ENCODE assay signal across 8 mouse cellular contexts in genomic region chr11:64978720-64979488, GRCm38 (mm10). TPM values are rescaled to one million over a fixed set of nuclear protein-coding genes. Genes with fewer than 3 reads are reported as not detected.
A peak's percentile ranks its signal among the peaks of the same experiment; 100 is the strongest.
DNase-seq lines count a peak whose midpoint lies in the region; ATAC-seq and TF ChIP-seq lines count a peak whose summit lies in the region.

Gene Elac2, plus strand, starts transcription at chr11:64979038.

- peaks cover 18% of the 10 kb centered on the region for H3K79me2 ChIP-seq in CH12.LX (replicated peaks; ENCODE audit: control insufficient read depth, extremely low read depth, insufficient read depth, poor library complexity, severe bottlenecking)

- ATAC-seq in forebrain, embryonic 11.5 days (replicated peaks; ENCODE audit: low FRiP score): peak; percentile 100
- ATAC-seq in heart, embryonic 16.5 days (replicated peaks; ENCODE audit: extremely low read depth, insufficient read depth, low FRiP score): peak; percentile 100
- ATAC-seq in liver, embryonic 15.5 days (ENCODE audit: insufficient read depth): peak; percentile 98
- peak; percentile 98 for ATAC-seq in neural tube, embryonic 12.5 days (ENCODE audit: low FRiP score, low read depth)

- DNase-seq in CH12.LX (ENCODE audit: extremely low read depth): peak; percentile 99
- DNase-seq in c-Kit-positive CD71-positive TER-119-negative erythroid progenitor cells, embryonic 14.5 days (ENCODE audit: low read depth): peak; percentile 97
- peak; percentile 97 for DNase-seq in forebrain, embryonic 11.5 days (ENCODE audit: low spot score)
- peak; percentile 97 to 98 for DNase-seq in kidney, postnatal 36 days
- peak; percentile 97 for DNase-seq in telencephalon, adult 2 months (ENCODE audit: low read depth, low spot score)

- peak within 1 kb of the TSS; percentile 97 for H3K9ac ChIP-seq in CH12.LX (ENCODE audit: insufficient read depth, low read depth)
- H3K9ac ChIP-seq in forebrain, embryonic 11.5 days (ENCODE audit: low read length): peak within 1 kb of the TSS; percentile 82
- peak within 1 kb of the TSS; percentile 85 for H3K9ac ChIP-seq in heart, embryonic 16.5 days (ENCODE audit: low read length)
- H3K9ac ChIP-seq in liver, embryonic 15.5 days: peak within 1 kb of the TSS; percentile 79
- H3K9ac ChIP-seq in neural tube, embryonic 12.5 days: peak within 1 kb of the TSS; percentile 78

- H3K27me3 ChIP-seq in CH12.LX (replicated peaks): peaks cover 8% of the 10 kb centered on the region
- no peaks in the 10 kb centered on the region for H3K27me3 ChIP-seq in forebrain, embryonic 11.5 days (ENCODE audit: control insufficient read depth, insufficient read depth, low read length)
- H3K27me3 ChIP-seq in heart, embryonic 16.5 days (ENCODE audit: control insufficient read depth, insufficient read depth, low read length): no peaks in the 10 kb centered on the region
- H3K27me3 ChIP-seq in liver, embryonic 15.5 days: peaks cover 25% of the 10 kb centered on the region
- H3K27me3 ChIP-seq in neural tube, embryonic 12.5 days (replicated peaks): no peaks in the 10 kb centered on the region

- H3K4me3 ChIP-seq in CH12.LX (replicated peaks in 1 of 3; ENCODE audit: low read depth in 2 of 3, low read length in 2 of 3, poor library complexity in 1 of 3): peak within 1 kb of the TSS; percentile 87 to 99 (median 90)
- H3K4me3 ChIP-seq in forebrain, embryonic 11.5 days (ENCODE audit: low read depth, low read length): peak within 1 kb of the TSS; percentile 87
- H3K4me3 ChIP-seq in heart, embryonic 16.5 days (ENCODE audit: low read length): peak within 1 kb of the TSS; percentile 87
- H3K4me3 ChIP-seq in liver, embryonic 15.5 days (replicated peaks): peak within 1 kb of the TSS; percentile 92
- peak within 1 kb of the TSS; percentile 90 for H3K4me3 ChIP-seq in neural tube, embryonic 12.5 days

- no peak for TF ChIP-seq RAD21 in CH12.LX (IDR thresholded peaks at IDR 0.05; ENCODE audit: low read depth, low read length)

- H3K4me2 ChIP-seq in CH12.LX (ENCODE audit: insufficient read depth, low read depth, poor library complexity, severe bottlenecking): peak within 1 kb of the TSS; percentile 99
- peak within 1 kb of the TSS; percentile 84 for H3K4me2 ChIP-seq in forebrain, embryonic 11.5 days (ENCODE audit: low read depth, low read length, severe bottlenecking)
- peak within 1 kb of the TSS; percentile 94 for H3K4me2 ChIP-seq in heart, embryonic 16.5 days (ENCODE audit: low read depth, low read length)
- peak within 1 kb of the TSS; percentile 83 for H3K4me2 ChIP-seq in liver, embryonic 15.5 days
- H3K4me2 ChIP-seq in neural tube, embryonic 12.5 days (replicated peaks): peak within 1 kb of the TSS; percentile 88

- peaks cover 11 to 26% of the 10 kb centered on the region in 2 experiments for H3K4me1 ChIP-seq in CH12.LX (ENCODE audit: control insufficient read depth in 1 of 2, insufficient read depth in 2 of 2)
- H3K4me1 ChIP-seq in forebrain, embryonic 11.5 days (replicated peaks; ENCODE audit: control insufficient read depth, insufficient read depth, low read length): no peaks in the 10 kb centered on the region; the same call in 1 of the 2 replicates
- H3K4me1 ChIP-seq in heart, embryonic 16.5 days (ENCODE audit: control insufficient read depth, insufficient read depth, low read length): peaks cover 8% of the 10 kb centered on the region
- H3K4me1 ChIP-seq in liver, embryonic 15.5 days (replicated peaks): peaks cover 19% of the 10 kb centered on the region
- peaks cover 18% of the 10 kb centered on the region for H3K4me1 ChIP-seq in neural tube, embryonic 12.5 days

- in situ Hi-C loops in CH12.LX (cut with MboI; ENCODE audit: low pct_ligation_motif_present, low pct_unique_long_range_greater_than_20kb, low sequenced_read_pairs): no loop called here

- H3K27ac ChIP-seq in CH12.LX (ENCODE audit: insufficient read depth, low read depth): no peak within 1 kb of the TSS
- H3K27ac ChIP-seq in forebrain, embryonic 11.5 days (ENCODE audit: low read depth, low read length): no peak within 1 kb of the TSS
- H3K27ac ChIP-seq in heart, embryonic 16.5 days (ENCODE audit: low read length): peak within 1 kb of the TSS; percentile 56; the same call in 1 of the 2 replicates
- H3K27ac ChIP-seq in liver, embryonic 15.5 days (replicated peaks): peak within 1 kb of the TSS; percentile 64
- no peak within 1 kb of the TSS for H3K27ac ChIP-seq in neural tube, embryonic 12.5 days

- under 1% methylated on average over 65 of the region's 65 CpGs for WGBS in forebrain, embryonic 11.5 days
- WGBS in heart, embryonic 16.5 days: under 1% methylated on average over 65 of the region's 65 CpGs
- under 1% methylated on average over 65 of the region's 65 CpGs for WGBS in liver, embryonic 15.5 days (ENCODE audit: insufficient replicate concordance)
- under 1% methylated on average over 65 of the region's 65 CpGs for WGBS in neural tube, embryonic 12.5 days

- no peaks in the 10 kb centered on the region for H3K9me3 ChIP-seq in CH12.LX (replicated peaks; ENCODE audit: low read length)
- H3K9me3 ChIP-seq in forebrain, embryonic 11.5 days (ENCODE audit: control insufficient read depth, low read length): no peaks in the 10 kb centered on the region
- H3K9me3 ChIP-seq in heart, embryonic 16.5 days (replicated peaks; ENCODE audit: control insufficient read depth, low read length): no peaks in the 10 kb centered on the region
- H3K9me3 ChIP-seq in liver, embryonic 15.5 days (replicated peaks): no peaks in the 10 kb centered on the region
- no peaks in the 10 kb centered on the region for H3K9me3 ChIP-seq in neural tube, embryonic 12.5 days

- H3K36me3 ChIP-seq in CH12.LX (replicated peaks in 1 of 2; ENCODE audit: control insufficient read depth in 1 of 2, insufficient read depth in 1 of 2, low read length in 1 of 2): peaks cover 21 to 37% of the 10 kb centered on the region in 2 experiments
- H3K36me3 ChIP-seq in forebrain, embryonic 11.5 days (ENCODE audit: control insufficient read depth, insufficient read depth, low read length): no peaks in the 10 kb centered on the region; the same call in 1 of the 2 replicates
- peaks cover 9% of the 10 kb centered on the region; the same call in 1 of the 2 replicates for H3K36me3 ChIP-seq in heart, embryonic 16.5 days (ENCODE audit: control insufficient read depth, insufficient read depth)
- peaks cover 20% of the 10 kb centered on the region for H3K36me3 ChIP-seq in liver, embryonic 15.5 days (replicated peaks)
- peaks cover 26% of the 10 kb centered on the region for H3K36me3 ChIP-seq in neural tube, embryonic 12.5 days

- dilution Hi-C loops in CH12.LX (cut with MboI; ENCODE audit: extremely low pct_ligation_motif_present, extremely low pct_unique_long_range_greater_than_20kb, low sequenced_read_pairs): no loop called here

- peak; percentile 94 for TF ChIP-seq POLR2A in CH12.LX (IDR thresholded peaks at IDR 0.05; ENCODE audit: low read depth, low read length)

- TF ChIP-seq EP300 in CH12.LX (IDR thresholded peaks at IDR 0.05; ENCODE audit: low read length): no peak

- TF ChIP-seq CTCF in CH12.LX (conservative IDR thresholded peaks at IDR 0.05 in 1 of 2, IDR thresholded peaks at IDR 0.05 in 1 of 2; ENCODE audit: low read depth in 2 of 2, low read length in 2 of 2): no peak

TF ChIP-seq in CH12.LX, 34 proteins besides CTCF, POLR2A, EP300 and RAD21 (continues in another document):
- TF ChIP-seq JUND (conservative IDR thresholded peaks at IDR 0.05; ENCODE audit: low read depth, low read length) (0 out of 2 replicates have a peak, but pooled peaks have one; percentile 28), BHLHE40 (IDR thresholded peaks at IDR 0.05; ENCODE audit: low read depth, low read length) (0 out of 2 replicates have a peak, but pooled peaks have one; percentile 39), ZNF384 (IDR thresholded peaks at IDR 0.05; ENCODE audit: low read depth, low read length) (no peak), ETS1 (conservative IDR thresholded peaks at IDR 0.05; ENCODE audit: low read depth, low read length) (peak; percentile 64), USF1 (IDR thresholded peaks at IDR 0.05; ENCODE audit: low read depth, low read length) (peak; percentile 41), SIN3A (IDR thresholded peaks at IDR 0.05; ENCODE audit: low read length) (peak; percentile 99), TBP (conservative IDR thresholded peaks at IDR 0.05; ENCODE audit: low read depth, low read length) (peak; percentile 82), E2F4 (IDR thresholded peaks at IDR 0.05; ENCODE audit: insufficient replicate concordance, low read depth, low read length) (peak; percentile 73; the same call in 1 of the 2 replicates), GABPA (IDR thresholded peaks at IDR 0.05; ENCODE audit: insufficient replicate concordance, low read depth, low read length) (peak; percentile 77; the same call in 1 of the 2 replicates), KAT2A (IDR thresholded peaks at IDR 0.05; ENCODE audit: insufficient replicate concordance, low read length) (peak; percentile 89; the same call in 1 of the 2 replicates), NRF1 (IDR thresholded peaks at IDR 0.05; ENCODE audit: low read depth, low read length) (no peak), IRF4 (IDR thresholded peaks at IDR 0.05; ENCODE audit: low read depth, low read length) (peak; percentile 84), NELFE (IDR thresholded peaks at IDR 0.05; ENCODE audit: low read depth, low read length) (peak; percentile 94), ZKSCAN1 (IDR thresholded peaks at IDR 0.05; ENCODE audit: borderline replicate concordance, low read depth, low read length) (no peak), ELF1 (IDR thresholded peaks at IDR 0.05; ENCODE audit: low read depth, low read length) (peak; percentile 99), CHD2 (IDR thresholded peaks at IDR 0.05; ENCODE audit: low read length) (peak; percentile 93), CHD1 (IDR thresholded peaks at IDR 0.05; ENCODE audit: low read depth, low read length) (no peak), USF2 (conservative IDR thresholded peaks at IDR 0.05; ENCODE audit: low read depth, low read length) (no peak), MAFK (IDR thresholded peaks at IDR 0.05; ENCODE audit: insufficient replicate concordance, low read length) (no peak), MAZ (IDR thresholded peaks at IDR 0.05; ENCODE audit: low read depth, low read length) (peak; percentile 61; the same call in 1 of the 2 replicates), MAX (IDR thresholded peaks at IDR 0.05; ENCODE audit: low read length) (peak; percentile 91; the same call in 1 of the 2 replicates), MYC (IDR thresholded peaks at IDR 0.05; ENCODE audit: low read depth, low read length) (peak; percentile 82)

RNA-seq across cellular contexts. Expression of gene Elac2, which starts in this region (rescaled TPM):
- total RNA-seq in CH12.LX (2012; rRNA removed) (66.8 and 83.6 TPM in 2 replicates), CH12.LX (2014; rRNA removed) (73.2 and 74.1 TPM in 2 replicates)
- 88.2 and 95.8 TPM in 2 replicates for polyA plus RNA-seq in CH12.LX (2012; ENCODE audit: insufficient read length, low read depth)
- 38.7 and 43.5 TPM in 2 replicates for polyA plus RNA-seq in forebrain, embryonic 11.5 days (2014; fragmentation: Nextera tagmentation; extraction: Ambion mirVana)
- 20.1 and 20.7 TPM in 2 replicates for polyA plus RNA-seq in heart, embryonic 16.5 days (2015; fragmentation: Nextera tagmentation; extraction: Ambion mirVana)
- polyA plus RNA-seq in liver, embryonic 15.5 days (2015; fragmentation: Nextera tagmentation; extraction: Ambion mirVana): 14.2 and 14.4 TPM in 2 replicates
- polyA plus RNA-seq in neural tube, embryonic 12.5 days (2016; fragmentation: Nextera tagmentation; extraction: Ambion mirVana): 37.5 and 38.8 TPM in 2 replicates

Comparison
In these comparisons a context has a peak if more than half of its experiments do, and no peak if none do; other contexts are left out.
1. H3K27ac ChIP-seq: peak in heart, embryonic 16.5 days (single experiment) and liver, embryonic 15.5 days (single experiment); none in CH12.LX (single experiment), forebrain, embryonic 11.5 days (single experiment) and neural tube, embryonic 12.5 days (single experiment).
2. Peak in every context shown above with its lines, with median percentiles within 50 percentile points of each other: DNase-seq, H3K4me2 ChIP-seq, H3K4me3 ChIP-seq, H3K9ac ChIP-seq and ATAC-seq.